Mouse (Mus musculus) adrenal gland, postnatal 14 days (tissue): ENCODE measurements around the gene Akirin1. TPM values are rescaled to one million over a fixed set of nuclear protein-coding genes. Genes with fewer than 3 reads are reported as not detected.

Experiments
- DNase-seq: peaks from one replicate; pipeline ENCODE4 v3.0.0; 2021; ENCODE audit warnings: mixed read lengths
- long read RNA-seq, 2 experiments: library from polyadenylated mRNA; stranded (forward); transcript quantifications; one replicate each; pipeline ENCODE4 v2.0.0; 2021
- total RNA-seq: library from RNA; stranded (reverse); gene quantifications from 2 replicates; pipeline ENCODE4 v1.2.3, GENCODE M21; 2021

The Akirin1 gene
- total RNA-seq, result 60.3 and 66.4 TPM in 2 replicates
- long read RNA-seq, experiment 1, transcript Akirin1-201 (5 exons, 3,052 nt), result major isoform, 201 of 207 reads
- long read RNA-seq, experiment 1, partial matches to known transcripts, result 3 of 207 reads
- long read RNA-seq, experiment 1, other reads (novel, unspliced or antisense), result 3 of 207 reads
- long read RNA-seq, experiment 2, transcript Akirin1-201 (5 exons, 3,052 nt), result major isoform, 136 of 141 reads
- long read RNA-seq, experiment 2, partial matches to known transcripts, result 0 of 141 reads
- long read RNA-seq, experiment 2, other reads (novel, unspliced or antisense), result 4 of 141 reads

GRCm38 (mm10) chr4:123750152-123750651, at the start of gene Akirin1:
Gene Akirin1 (minus strand): TSS chr4:123750345.
- peak; percentile 99 for DNase-seq

- peak; percentile 8 for DNase-seq
These were observed 47.7 kb upstream of the Akirin1 start for GRCm38 (mm10) chr4:123797856-123798255.

- no peak for DNase-seq
These were observed 47.3 kb upstream of the Akirin1 start for GRCm38 (mm10) chr4:123797403-123797802.

GRCm38 (mm10) chr4:123795057-123795456, 44.9 kb upstream of the Akirin1 start:
- no peak for DNase-seq

- DNase-seq, result no peak
These were observed 43.0 kb upstream of the Akirin1 start for GRCm38 (mm10) chr4:123793136-123793535.

GRCm38 (mm10) chr4:123792666-123793065, 42.5 kb upstream of the Akirin1 start:
- peak; percentile 24 for DNase-seq

GRCm38 (mm10) chr4:123787191-123787985, 37.2 kb upstream of the Akirin1 start, which contains the start of gene Rhbdl2:
Gene Rhbdl2 (plus strand): TSS chr4:123787874.
- DNase-seq, result peak; percentile 93

- no peak for DNase-seq
These were observed 18.1 kb upstream of the Akirin1 start for GRCm38 (mm10) chr4:123768234-123768633.

GRCm38 (mm10) chr4:123767807-123768206, 17.7 kb upstream of the Akirin1 start:
- no peak for DNase-seq

- DNase-seq, result no peak
These were observed 14.9 kb upstream of the Akirin1 start for GRCm38 (mm10) chr4:123765071-123765470.

GRCm38 (mm10) chr4:123758306-123758705, 8.2 kb upstream of the Akirin1 start:
- DNase-seq, result peak; percentile 48

GRCm38 (mm10) chr4:123750707-123751312, 665 bp upstream of the Akirin1 start:
- DNase-seq, result peak; percentile 47

GRCm38 (mm10) chr4:123749484-123750130, 538 bp downstream of the Akirin1 start:
- DNase-seq, result peak; percentile 62

GRCm38 (mm10) chr4:123748726-123749415, 1.3 kb downstream of the Akirin1 start:
- no peak for DNase-seq

- peak; percentile 37 for DNase-seq
These were observed 4.8 kb downstream of the Akirin1 start for GRCm38 (mm10) chr4:123745221-123745775.

GRCm38 (mm10) chr4:123742891-123743290, 7.3 kb downstream of the Akirin1 start:
- DNase-seq, result no peak

- DNase-seq, result no peak
These were observed 11.4 kb downstream of the Akirin1 start for GRCm38 (mm10) chr4:123738708-123739107.

GRCm38 (mm10) chr4:123733532-123733931, 16.6 kb downstream of the Akirin1 start:
- DNase-seq, result no peak

GRCm38 (mm10) chr4:123732921-123733320, 17.2 kb downstream of the Akirin1 start:
- no peak for DNase-seq

- no peak for DNase-seq
These were observed 17.8 kb downstream of the Akirin1 start for GRCm38 (mm10) chr4:123732163-123732910.
